In genomic region chr19:59074841-59075471, GRCm38 (mm10) we compare ENCODE assay signal across 8 mouse cellular contexts. TPM values are rescaled to one million over a fixed set of nuclear protein-coding genes. Genes with fewer than 3 reads are reported as not detected.
A peak's percentile ranks its signal among the peaks of the same experiment; 100 is the strongest.
DNase-seq lines count a peak whose midpoint lies in the region; ATAC-seq and TF ChIP-seq lines count a peak whose summit lies in the region.

No protein-coding gene starts in this region.

- peak overlapping the region; percentile 83 for H3K9ac ChIP-seq in forebrain, embryonic 14.5 days (ENCODE audit: low read length)
- peak overlapping the region; percentile 54 for H3K9ac ChIP-seq in intestine, embryonic 14.5 days (ENCODE audit: low read length)
- H3K9ac ChIP-seq in neural tube, embryonic 15.5 days (replicated peaks) = peak overlapping the region; percentile 77

- H3K9me3 ChIP-seq in forebrain, embryonic 14.5 days (replicated peaks; ENCODE audit: control insufficient read depth, low read length) = no peaks in the 10 kb centered on the region
- no peaks in the 10 kb centered on the region for H3K9me3 ChIP-seq in intestine, embryonic 14.5 days (ENCODE audit: control insufficient read depth, low read length)
- no peaks in the 10 kb centered on the region for H3K9me3 ChIP-seq in neural tube, embryonic 15.5 days (replicated peaks)

- peaks cover 3% of the 10 kb centered on the region for H3K27me3 ChIP-seq in forebrain, embryonic 14.5 days (replicated peaks; ENCODE audit: control insufficient read depth, insufficient read depth, low read length)
- H3K27me3 ChIP-seq in intestine, embryonic 14.5 days (replicated peaks; ENCODE audit: control insufficient read depth, insufficient read depth, low read length) = peaks cover 40% of the 10 kb centered on the region
- peaks cover 20% of the 10 kb centered on the region; the same call in 1 of the 2 replicates for H3K27me3 ChIP-seq in neural tube, embryonic 15.5 days (replicated peaks)

- DNase-seq in kidney, adult 18-20 months = peak; percentile 24
- no peak for DNase-seq in kidney, adult 11 months
- DNase-seq in R1 (ENCODE audit: low read depth, low spot score) = peak; percentile 25
- no peak for DNase-seq in forebrain, embryonic 14.5 days (ENCODE audit: low spot score)
- peak; percentile 70 for DNase-seq in intestine, embryonic 14.5 days (ENCODE audit: low spot score)
- no peak for DNase-seq in lung, adult 2 months
- DNase-seq in urinary bladder, postnatal 25 days (ENCODE audit: low spot score) = no peak

- WGBS in forebrain, embryonic 14.5 days = 2% methylated on average over 46 of the region's 46 CpGs
- WGBS in intestine, embryonic 14.5 days = 5% methylated on average over 46 of the region's 46 CpGs
- 5% methylated on average over 46 of the region's 46 CpGs for WGBS in lung, adult 2 months
- WGBS in neural tube, embryonic 15.5 days = 2% methylated on average over 46 of the region's 46 CpGs

- peak; percentile 63 for ATAC-seq in forebrain, embryonic 14.5 days
- ATAC-seq in intestine, embryonic 14.5 days (replicated peaks; ENCODE audit: low FRiP score, low TSS enrichment, low read depth) = peak; percentile 74
- ATAC-seq in neural tube, embryonic 15.5 days (ENCODE audit: low FRiP score) = peak; percentile 80

- no peak for TF ChIP-seq POLR2A in lung, adult 2 months (IDR thresholded peaks at IDR 0.05; ENCODE audit: borderline replicate concordance, extremely low read depth, low read depth, low read length)

- H3K4me2 ChIP-seq in forebrain, embryonic 14.5 days (ENCODE audit: low read length) = peak overlapping the region; percentile 95
- peak overlapping the region; percentile 96 for H3K4me2 ChIP-seq in intestine, embryonic 14.5 days (ENCODE audit: low read length)
- peak overlapping the region; percentile 91 for H3K4me2 ChIP-seq in neural tube, embryonic 15.5 days

- TF ChIP-seq CTCF in lung, adult 2 months (IDR thresholded peaks at IDR 0.05; ENCODE audit: insufficient read depth, low read length) = no peak

- no peaks in the 10 kb centered on the region for H3K36me3 ChIP-seq in forebrain, embryonic 14.5 days (ENCODE audit: control insufficient read depth, insufficient read depth, low read length)
- no peaks in the 10 kb centered on the region for H3K36me3 ChIP-seq in intestine, embryonic 14.5 days (ENCODE audit: control insufficient read depth, insufficient read depth, low read length)
- no peaks in the 10 kb centered on the region for H3K36me3 ChIP-seq in neural tube, embryonic 15.5 days

- peak overlapping the region; percentile 73 for H3K4me3 ChIP-seq in forebrain, embryonic 14.5 days (ENCODE audit: low read depth, low read length)
- peak overlapping the region; percentile 59 for H3K4me3 ChIP-seq in intestine, embryonic 14.5 days (ENCODE audit: low read depth, low read length)
- H3K4me3 ChIP-seq in lung, adult 2 months (replicated peaks; ENCODE audit: extremely low read depth, low read depth, low read length) = peak overlapping the region; percentile 88
- H3K4me3 ChIP-seq in neural tube, embryonic 15.5 days (replicated peaks) = peak overlapping the region; percentile 82

- H3K27ac ChIP-seq in forebrain, embryonic 14.5 days (ENCODE audit: low read depth, low read length) = peak overlapping the region; percentile 48; the same call in 1 of the 2 replicates
- H3K27ac ChIP-seq in intestine, embryonic 14.5 days (ENCODE audit: low read depth) = peak overlapping the region; percentile 65; the same call in 1 of the 2 replicates
- peak overlapping the region; percentile 75 for H3K27ac ChIP-seq in neural tube, embryonic 15.5 days (replicated peaks)

- H3K4me1 ChIP-seq in forebrain, embryonic 14.5 days (ENCODE audit: control insufficient read depth, insufficient read depth, low read length) = peaks cover 18% of the 10 kb centered on the region
- no peaks in the 10 kb centered on the region for H3K4me1 ChIP-seq in intestine, embryonic 14.5 days (replicated peaks; ENCODE audit: control insufficient read depth, insufficient read depth, low read length)
- no peaks in the 10 kb centered on the region for H3K4me1 ChIP-seq in lung, adult 2 months (ENCODE audit: control insufficient read depth, insufficient read depth, low read length)
- peaks cover 25% of the 10 kb centered on the region for H3K4me1 ChIP-seq in neural tube, embryonic 15.5 days

RNA-seq across cellular contexts. Expression of gene Shtn1, which starts 0.9 kb away (rescaled TPM):
- polyA plus RNA-seq in forebrain, embryonic 14.5 days (2014; fragmentation: Nextera tagmentation; extraction: Ambion mirVana) = 48.3 and 61.8 TPM in 2 replicates
- 18.2 and 18.7 TPM in 2 replicates for polyA plus RNA-seq in intestine, embryonic 14.5 days (2014; fragmentation: Nextera tagmentation; extraction: Ambion mirVana)
- 3.4 and 6.4 TPM in 2 replicates for polyA plus RNA-seq in lung, adult 2 months (2012; rRNA removed)
- polyA plus RNA-seq in neural tube, embryonic 15.5 days (2015; fragmentation: Nextera tagmentation; extraction: Ambion mirVana) = 44.1 and 50.8 TPM in 2 replicates

Comparison
In these comparisons a context has a peak if more than half of its experiments do, and no peak if none do; other contexts are left out.
1. DNase-seq: peak in kidney, adult 18-20 months (single experiment), R1 (single experiment) and intestine, embryonic 14.5 days (single experiment); none in kidney, adult 11 months (single experiment), forebrain, embryonic 14.5 days (single experiment), lung, adult 2 months (single experiment) and urinary bladder, postnatal 25 days (single experiment).
2. Peak in every context shown above with its lines, with median percentiles within 50 percentile points of each other: ATAC-seq, H3K27ac ChIP-seq, H3K4me2 ChIP-seq, H3K4me3 ChIP-seq and H3K9ac ChIP-seq.